Mouse (Mus musculus) hindbrain, embryonic 15.5 days (tissue): ENCODE results near the gene Slc39a11. TPM values are rescaled to one million over a fixed set of nuclear protein-coding genes. Genes with fewer than 3 reads are reported as not detected.

Experiments used
- ATAC-seq: fragments of 200-750 bp; cut with Nextera tagmentation; 2 replicates; pipeline ENCODE4 v1.8.0; 2017; ENCODE audit warnings: low read depth, moderate number of reproducible peaks, moderate TSS enrichment; ENCODE audit not compliant: low FRiP score
- H3K27ac ChIP-seq: fragments of 300-500 bp; sonication (generic); replicated peaks from 2 replicates; pipeline ENCODE4 v1.5.1; 2015; ENCODE audit warnings: mild to moderate bottlenecking, inconsistent platforms
- H3K27me3 ChIP-seq: fragments of 300-500 bp; sonication (generic); 2 replicates; pipeline ENCODE4 v1.6.1; 2015; ENCODE audit warnings: control low read depth, inconsistent platforms
- H3K36me3 ChIP-seq: fragments of 300-500 bp; sonication (generic); 2 replicates; pipeline ENCODE4 v1.6.1; 2015; ENCODE audit warnings: control low read depth, inconsistent platforms
- H3K4me1 ChIP-seq: fragments of 300-500 bp; sonication (generic); replicated peaks from 2 replicates; pipeline ENCODE4 v1.6.1; 2015; ENCODE audit warnings: control low read depth, inconsistent platforms
- H3K4me2 ChIP-seq: fragments of 300-500 bp; sonication (generic); 2 replicates; pipeline ENCODE4 v1.6.1; 2015; ENCODE audit warnings: moderate library complexity, mild to moderate bottlenecking, inconsistent platforms
- H3K4me3 ChIP-seq: fragments of 300-500 bp; sonication (generic); 2 replicates; pipeline ENCODE4 v1.5.1; 2015; ENCODE audit warnings: mild to moderate bottlenecking, inconsistent platforms
- H3K9ac ChIP-seq: fragments of 300-500 bp; sonication (generic); 2 replicates; pipeline ENCODE4 v1.6.1; 2015; ENCODE audit warnings: inconsistent platforms
- H3K9me3 ChIP-seq: fragments of 300-500 bp; sonication (generic); 2 replicates; pipeline ENCODE4 v1.6.1; 2016; ENCODE audit warnings: control low read depth, inconsistent platforms
- WGBS: fragments of 180-500 bp; shearing (Covaris S2); methylation state at CpG from one replicate; pipeline ENCODE4 v1.1.7; 2015; 5-methylcytosine and 5-hydroxymethylcytosine counted together
- polyA plus RNA-seq: library from polyadenylated mRNA; unstranded; fragments of >200 nt; fragmentation: Nextera tagmentation; extraction: Ambion mirVana; gene quantifications from 2 replicates; pipeline ENCODE4 v1.2.1, GENCODE M21; 2015

Gene Slc39a11
- polyA plus RNA-seq = 34.2 and 35.0 TPM in 2 replicates

DNA sequence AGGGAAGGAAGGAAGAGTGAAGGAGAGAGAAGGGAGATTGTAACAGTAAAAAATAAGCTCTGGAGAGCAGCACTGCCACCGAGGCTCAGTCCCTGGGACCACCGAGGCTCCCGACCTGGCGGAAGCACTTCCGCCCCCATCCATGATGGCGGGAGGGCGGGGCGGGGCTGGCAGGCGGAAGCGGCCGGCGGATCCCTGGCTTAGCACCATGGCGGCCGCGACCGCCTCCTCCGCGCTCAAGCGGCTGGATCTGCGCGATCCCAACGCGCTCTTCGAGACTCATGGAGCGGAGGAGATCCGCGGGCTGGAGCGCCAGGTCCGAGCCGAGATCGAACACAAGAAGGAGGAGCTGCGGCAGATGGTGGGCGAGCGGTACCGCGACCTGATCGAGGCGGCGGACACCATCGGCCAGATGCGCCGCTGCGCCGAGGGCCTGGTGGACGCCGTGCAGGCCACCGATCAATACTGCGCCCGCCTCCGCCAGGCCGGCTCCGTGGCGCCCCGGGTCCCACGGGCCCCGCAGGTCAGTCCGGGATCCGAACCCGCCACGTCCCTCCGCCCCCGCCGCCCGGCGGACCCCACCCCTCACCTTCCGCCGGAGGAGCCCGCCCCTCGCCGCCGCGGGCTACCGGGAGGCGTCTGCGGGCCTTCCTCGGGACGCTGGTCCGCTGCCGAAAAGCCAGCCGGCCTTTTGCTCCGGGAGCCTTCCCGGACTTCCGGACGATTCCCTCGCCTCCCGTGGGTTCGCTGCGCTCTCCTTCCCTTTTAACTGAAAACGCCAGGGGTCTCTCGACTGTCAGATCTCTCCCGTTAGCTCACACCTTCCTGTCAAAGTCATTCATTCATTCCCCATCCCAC lies at the start of gene Slc39a11:
Gene Slc39a11 (minus strand): TSS at position 727 of the 858 bp plus-strand sequence.
- H3K27me3 ChIP-seq = no peaks in the 10 kb centered on the region
- H3K27ac ChIP-seq = peak within 1 kb of the TSS; percentile 94
- peak within 1 kb of the TSS; percentile 66 for H3K4me2 ChIP-seq
- H3K9ac ChIP-seq = peak within 1 kb of the TSS; percentile 96
- whole genome bisulfite sequencing = 0% methylated on average over 88 of the region's 91 CpGs
- H3K4me1 ChIP-seq = peaks cover 35% of the 10 kb centered on the region
- H3K9me3 ChIP-seq = no peaks in the 10 kb centered on the region
- peak; percentile 76 for ATAC-seq
- peaks cover 27% of the 10 kb centered on the region for H3K36me3 ChIP-seq
- peak within 1 kb of the TSS; percentile 91 for H3K4me3 ChIP-seq

DNA sequence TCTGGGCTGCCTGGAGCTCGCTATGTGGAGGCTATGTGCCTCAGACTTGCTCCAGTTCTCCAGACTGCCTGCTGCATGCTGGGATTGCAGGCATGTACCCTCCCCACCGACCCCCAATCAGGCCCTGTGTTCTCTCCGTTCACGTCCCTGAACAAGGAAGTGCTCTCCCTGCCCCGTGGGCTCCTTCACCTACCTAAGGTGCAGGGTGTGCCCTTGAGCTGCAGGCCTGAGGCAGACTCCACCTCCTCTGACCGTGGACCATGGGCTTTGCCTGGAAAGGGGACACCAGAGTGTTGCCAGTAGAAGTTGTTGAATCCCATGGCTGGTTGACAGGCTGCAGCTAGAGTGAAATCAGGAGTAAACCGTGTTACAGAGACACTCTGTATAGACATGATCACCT lies 49.8 kb upstream of the Slc39a11 start:
- no peaks in the 10 kb centered on the region for H3K9me3 ChIP-seq
- peaks cover 13% of the 10 kb centered on the region for H3K36me3 ChIP-seq
- no peaks in the 10 kb centered on the region for H3K4me1 ChIP-seq
- no peak overlapping the region for H3K27ac ChIP-seq
- no peak overlapping the region for H3K4me2 ChIP-seq
- WGBS = 89% methylated on average over 7 of the region's 7 CpGs
- H3K27me3 ChIP-seq = no peaks in the 10 kb centered on the region
- no peak overlapping the region for H3K9ac ChIP-seq
- no peak for ATAC-seq
- no peak overlapping the region for H3K4me3 ChIP-seq

DNA sequence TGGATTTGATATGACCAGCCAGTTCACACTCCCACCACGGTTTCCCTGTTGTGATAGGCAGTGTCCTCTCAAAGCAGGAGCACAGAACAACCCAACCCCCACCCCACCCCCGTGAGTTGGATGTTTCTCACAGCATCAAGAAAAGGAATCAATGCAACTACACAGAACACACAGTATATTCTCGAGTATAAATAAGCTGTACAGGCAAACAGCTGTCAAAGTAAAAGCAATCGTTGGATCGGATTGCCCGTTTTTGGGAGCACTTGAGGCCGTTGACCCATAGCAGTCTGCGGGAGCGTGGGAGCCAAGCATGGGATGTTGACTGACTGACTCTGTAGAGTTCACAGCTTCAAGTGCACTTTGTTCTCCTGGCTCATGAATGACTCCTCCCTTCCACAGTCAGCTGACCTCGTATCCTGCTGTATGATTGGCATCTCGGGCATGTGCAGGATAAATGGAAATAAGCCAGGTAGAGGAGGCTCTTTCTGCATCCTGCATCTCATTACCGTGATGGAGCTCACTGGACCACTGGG lies 48.2 kb upstream of the Slc39a11 start:
- Histone ChIP-seq H3K4me2 (no peak overlapping the region), H3K4me1 (no peaks in the 10 kb centered on the region), H3K9me3 (no peaks in the 10 kb centered on the region), H3K27ac (no peak overlapping the region), H3K36me3 (peaks cover 27% of the 10 kb centered on the region), H3K27me3 (no peaks in the 10 kb centered on the region), H3K9ac (no peak overlapping the region), H3K4me3 (no peak overlapping the region)
- ATAC-seq = no peak
- WGBS = 79% methylated on average over 12 of the region's 12 CpGs

DNA sequence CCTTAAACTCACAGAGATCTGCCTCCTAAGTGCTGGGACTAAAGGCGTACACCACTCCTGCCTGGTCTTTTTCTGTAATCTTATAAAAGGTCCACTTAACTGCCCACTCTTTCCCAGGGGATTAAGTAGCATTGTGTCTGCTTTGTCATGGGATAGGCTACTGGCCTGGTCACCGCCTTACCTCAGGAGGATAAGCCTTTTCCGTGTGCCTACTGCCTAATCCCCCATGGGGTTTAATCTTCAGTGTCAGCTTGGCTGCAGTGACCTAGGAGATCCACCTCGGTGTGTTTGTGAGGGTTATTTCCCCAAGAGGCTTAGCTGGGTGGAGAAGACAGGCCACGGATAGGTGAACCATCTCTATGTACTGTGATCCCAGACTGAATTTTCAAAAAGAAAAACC lies 47.7 kb upstream of the Slc39a11 start:
- Histone ChIP-seq H3K36me3 (peaks cover 32% of the 10 kb centered on the region), H3K9ac (no peak overlapping the region), H3K27me3 (no peaks in the 10 kb centered on the region), H3K4me1 (no peaks in the 10 kb centered on the region), H3K27ac (no peak overlapping the region), H3K4me3 (no peak overlapping the region), H3K4me2 (no peak overlapping the region), H3K9me3 (no peaks in the 10 kb centered on the region)
- 80% methylated on average over 5 of the region's 5 CpGs for WGBS
- no peak for ATAC-seq

DNA sequence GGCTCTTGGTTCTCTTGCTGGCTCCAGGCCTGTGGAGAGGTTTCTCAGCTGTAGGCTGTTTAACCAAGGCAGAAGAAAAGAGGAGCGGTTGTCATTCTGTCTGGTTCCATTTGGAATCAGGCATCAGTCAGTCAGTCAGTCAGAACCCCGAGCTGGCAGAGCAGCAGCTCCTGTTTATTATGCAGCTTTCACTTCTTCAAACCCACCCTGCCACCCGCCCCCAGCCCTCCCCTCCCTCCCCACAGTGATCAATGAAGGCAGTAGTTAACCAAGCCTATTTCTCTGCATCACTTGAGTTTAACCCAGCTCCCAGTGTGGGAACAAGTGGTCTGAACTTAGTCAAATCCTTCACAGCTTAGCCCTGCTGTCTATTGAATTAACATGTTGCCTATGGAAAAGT lies 42.0 kb upstream of the Slc39a11 start:
- no peak overlapping the region for H3K27ac ChIP-seq
- no peak overlapping the region for H3K4me3 ChIP-seq
- H3K9me3 ChIP-seq = no peaks in the 10 kb centered on the region
- ATAC-seq = no peak
- no peak overlapping the region for H3K9ac ChIP-seq
- 69% methylated on average over 3 of the region's 3 CpGs for WGBS
- H3K4me1 ChIP-seq = peaks cover 3% of the 10 kb centered on the region
- no peak overlapping the region for H3K4me2 ChIP-seq
- peaks cover 55% of the 10 kb centered on the region for H3K36me3 ChIP-seq
- no peaks in the 10 kb centered on the region for H3K27me3 ChIP-seq

DNA sequence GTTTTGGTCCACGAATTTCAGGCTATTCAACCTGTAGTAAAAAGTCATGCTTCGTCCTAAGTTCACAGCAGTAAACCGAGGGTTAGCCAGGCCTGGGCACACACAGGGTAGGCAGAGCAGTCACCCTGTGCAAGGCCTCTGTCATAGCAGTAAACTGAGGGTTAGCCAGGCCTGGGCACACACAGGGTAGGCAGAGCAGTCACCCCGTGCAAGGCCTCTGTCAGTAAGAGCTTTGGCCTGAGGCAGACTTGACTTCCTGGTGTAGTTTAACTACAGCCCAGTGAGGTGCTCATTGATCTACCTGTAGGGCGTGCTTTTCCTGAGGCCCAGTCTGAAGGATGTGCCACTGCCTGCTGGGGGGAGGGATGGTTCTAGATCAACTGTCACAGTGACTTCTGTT lies 41.4 kb upstream of the Slc39a11 start:
- Histone ChIP-seq H3K36me3 (peaks cover 55% of the 10 kb centered on the region), H3K27ac (no peak overlapping the region), H3K4me2 (no peak overlapping the region), H3K9ac (no peak overlapping the region), H3K4me1 (peaks cover 9% of the 10 kb centered on the region), H3K27me3 (no peaks in the 10 kb centered on the region), H3K9me3 (no peaks in the 10 kb centered on the region), H3K4me3 (no peak overlapping the region)
- 94% methylated on average over 5 of the region's 5 CpGs for WGBS
- no peak for ATAC-seq

DNA sequence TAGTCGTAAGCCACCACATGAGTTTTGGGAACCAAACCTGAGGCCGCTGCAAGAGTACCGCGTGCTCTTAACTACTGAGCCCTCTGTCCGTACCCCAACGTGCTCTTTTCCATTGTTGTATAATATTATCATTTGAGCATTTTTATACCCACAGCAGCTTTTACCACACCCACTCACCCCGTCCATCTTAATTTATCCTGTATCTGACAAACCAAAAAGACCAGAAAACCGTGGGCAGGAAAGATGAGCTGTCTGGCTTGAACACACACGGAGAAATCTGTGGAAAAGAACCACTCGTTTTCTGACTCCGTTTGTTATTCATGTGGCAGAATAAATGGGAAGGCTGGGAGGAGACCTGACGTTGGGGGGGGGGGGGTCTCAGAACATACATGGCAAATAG lies 40.6 kb upstream of the Slc39a11 start:
- Histone ChIP-seq H3K4me3 (no peak overlapping the region), H3K4me2 (no peak overlapping the region), H3K27ac (no peak overlapping the region), H3K9me3 (no peaks in the 10 kb centered on the region), H3K27me3 (no peaks in the 10 kb centered on the region), H3K9ac (no peak overlapping the region), H3K36me3 (peaks cover 50% of the 10 kb centered on the region), H3K4me1 (peaks cover 16% of the 10 kb centered on the region)
- no peak for ATAC-seq
- 91% methylated on average over 12 of the region's 12 CpGs for WGBS

DNA sequence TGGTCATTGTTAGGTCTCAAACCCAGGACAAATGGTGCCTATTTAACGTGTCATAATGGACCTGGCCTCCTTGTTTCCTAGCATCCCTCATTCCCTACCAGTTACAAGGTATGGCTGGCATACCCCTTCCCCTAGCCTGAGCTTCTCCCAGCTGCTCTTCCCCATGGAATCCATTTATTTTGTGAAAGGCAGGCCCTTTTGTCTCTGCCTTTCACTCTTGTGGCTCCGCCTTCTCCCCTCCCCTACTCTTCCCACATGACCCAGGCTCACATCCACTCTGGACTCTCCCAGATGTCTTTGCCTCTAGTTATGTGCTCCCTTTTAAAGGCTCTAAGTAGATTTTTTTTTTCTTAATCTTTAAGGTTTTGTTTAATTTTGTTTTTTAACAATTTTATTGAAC lies 37.2 kb upstream of the Slc39a11 start:
- Histone ChIP-seq H3K4me3 (no peak overlapping the region), H3K36me3 (peaks cover 23% of the 10 kb centered on the region), H3K27ac (no peak overlapping the region), H3K4me2 (no peak overlapping the region), H3K9me3 (no peaks in the 10 kb centered on the region), H3K9ac (0 out of 2 replicates have a peak overlapping the region, but pooled peaks have one; percentile 13), H3K27me3 (no peaks in the 10 kb centered on the region), H3K4me1 (peaks cover 35% of the 10 kb centered on the region)
- ATAC-seq = no peak
- WGBS = 25% methylated on average over 2 of the region's 2 CpGs

DNA sequence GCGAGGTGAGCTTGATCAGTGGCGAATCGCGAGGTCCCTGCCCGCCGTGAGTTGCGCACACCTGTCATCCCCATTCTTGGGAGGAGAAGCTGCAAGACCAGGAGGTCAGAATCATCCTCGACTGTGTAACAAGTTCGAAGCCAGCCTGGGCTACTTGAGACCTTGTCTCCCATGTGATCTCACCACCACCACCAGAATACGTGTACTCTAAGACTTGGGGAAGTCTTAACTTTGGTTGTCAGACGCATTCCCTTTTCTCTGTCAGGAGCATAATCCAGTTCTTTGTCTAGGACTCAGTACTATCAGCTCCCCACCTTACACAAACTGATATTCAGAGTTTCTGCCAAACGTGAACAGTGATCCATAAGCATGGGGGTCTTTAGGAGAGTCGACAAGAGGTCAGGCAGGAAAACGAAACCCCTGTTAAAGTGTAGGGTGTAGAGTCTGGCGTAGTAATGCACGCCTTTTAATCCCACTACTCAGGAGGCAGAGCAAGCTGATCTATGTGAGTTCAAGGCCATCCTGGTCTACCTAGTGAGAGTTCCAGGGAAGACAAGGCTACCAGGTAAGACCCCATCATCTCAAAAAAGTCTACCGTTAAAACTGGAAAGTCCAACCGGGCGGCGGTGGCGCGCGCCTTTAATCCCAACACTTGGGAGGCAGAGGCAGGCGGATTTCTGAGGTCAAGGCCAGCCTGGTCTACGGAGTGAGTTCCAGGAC lies 35.0 kb upstream of the Slc39a11 start:
- ATAC-seq = no peak; the same call in 1 of the 2 replicates
- H3K36me3 ChIP-seq = peaks cover 19% of the 10 kb centered on the region
- peak overlapping the region; percentile 77 for H3K4me3 ChIP-seq
- peak overlapping the region; percentile 91 for H3K27ac ChIP-seq
- H3K4me2 ChIP-seq = peak overlapping the region; percentile 83
- H3K9me3 ChIP-seq = no peaks in the 10 kb centered on the region
- 42% methylated on average over 25 of the region's 25 CpGs for WGBS
- H3K4me1 ChIP-seq = peaks cover 46% of the 10 kb centered on the region
- H3K9ac ChIP-seq = peak overlapping the region; percentile 65
- H3K27me3 ChIP-seq = no peaks in the 10 kb centered on the region

DNA sequence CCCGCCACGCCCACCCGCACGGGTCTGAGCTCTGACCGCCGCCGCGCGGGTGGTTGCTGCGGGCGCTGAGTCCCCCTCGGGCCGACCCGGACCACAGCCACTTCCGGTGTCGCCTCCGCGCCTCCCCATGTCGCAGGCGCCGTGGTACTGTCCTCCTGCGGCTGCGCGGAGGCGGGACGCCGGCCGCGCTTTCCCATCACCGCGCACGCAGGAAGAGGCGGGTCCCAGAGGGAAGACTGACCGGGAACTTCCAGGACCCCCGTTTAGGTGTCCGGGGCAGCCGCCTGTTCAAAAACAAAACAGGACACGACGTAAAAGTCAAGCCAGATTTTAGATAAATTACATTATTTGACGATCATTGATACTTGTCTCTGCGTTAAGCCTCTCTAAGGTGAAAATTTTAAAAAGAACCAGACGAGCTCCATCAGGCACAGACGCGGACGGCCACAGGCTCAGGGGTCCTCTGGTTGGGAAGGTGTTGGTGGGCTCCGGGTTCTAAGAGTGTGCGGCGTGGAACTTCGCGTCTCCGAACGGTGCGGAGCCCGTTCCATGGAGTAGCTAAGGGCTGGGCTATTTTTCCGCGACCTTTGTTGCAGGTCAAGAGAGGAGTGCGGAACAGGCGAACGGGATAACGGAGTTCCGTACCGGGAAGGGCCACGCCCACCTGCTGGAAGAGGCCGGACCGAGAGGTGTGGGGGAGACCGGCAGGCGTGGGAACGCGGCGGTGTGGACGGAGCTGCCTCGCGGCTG lies 34.3 kb upstream of the Slc39a11 start, which contains the start of the genes Fam104a and D11Wsu47e:
Gene Fam104a (minus strand): TSS at position 199 of the 750 bp plus-strand sequence.
Gene D11Wsu47e (plus strand): TSS at position 456 of the 750 bp plus-strand sequence.
- no peaks in the 10 kb centered on the region for H3K9me3 ChIP-seq
- H3K4me1 ChIP-seq = peaks cover 48% of the 10 kb centered on the region
- H3K4me2 ChIP-seq = peak within 1 kb of the TSS; percentile 83
- ATAC-seq = peak; percentile 96
- peak within 1 kb of the TSS; percentile 91 for H3K27ac ChIP-seq
- H3K27me3 ChIP-seq = no peaks in the 10 kb centered on the region
- H3K36me3 ChIP-seq = peaks cover 12% of the 10 kb centered on the region
- peak within 1 kb of the TSS; percentile 77 for H3K4me3 ChIP-seq
- H3K9ac ChIP-seq = peak within 1 kb of the TSS; percentile 78
- under 1% methylated on average over 71 of the region's 73 CpGs for WGBS

DNA sequence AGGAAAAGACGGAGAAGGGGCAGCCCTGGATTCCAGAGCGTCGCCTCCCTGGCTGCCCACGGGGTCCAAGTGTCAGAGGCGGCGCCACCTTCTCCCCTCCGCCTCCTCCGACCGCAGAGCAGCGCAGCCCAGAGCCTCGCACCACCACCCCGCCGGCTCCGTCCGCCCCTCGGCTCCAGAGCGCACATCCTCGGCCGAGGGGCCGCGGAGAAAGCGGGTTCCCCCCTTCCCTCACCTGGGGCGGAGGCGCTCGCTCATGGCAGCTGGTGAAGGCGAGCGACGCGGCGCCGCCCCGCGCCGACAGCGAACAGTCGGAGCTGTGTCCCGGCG lies 33.7 kb upstream of the Slc39a11 start:
- Histone ChIP-seq H3K9ac (peak overlapping the region; percentile 78), H3K9me3 (no peaks in the 10 kb centered on the region), H3K4me1 (peaks cover 50% of the 10 kb centered on the region), H3K27ac (peak overlapping the region; percentile 91), H3K4me2 (peak overlapping the region; percentile 83), H3K4me3 (peak overlapping the region; percentile 77), H3K36me3 (peaks cover 8% of the 10 kb centered on the region), H3K27me3 (no peaks in the 10 kb centered on the region)
- under 1% methylated on average over 30 of the region's 38 CpGs for WGBS
- no peak; the same call in 1 of the 2 replicates for ATAC-seq
